Mouse (Mus musculus) adrenal gland, adult 18-20 months (tissue): ENCODE results near the gene Smyd3. TPM values are rescaled to one million over a fixed set of nuclear protein-coding genes. Genes with fewer than 3 reads are reported as not detected.

ENCODE experiments used
- DNase-seq, 2 experiments: peaks; one replicate each; pipeline ENCODE4 v3.0.0; 2021 to 2022; ENCODE audit warnings: low spot score in 2 of 2
- total RNA-seq, 2 experiments: library from RNA; stranded (reverse); gene quantifications; 1 replicate in 1 of 2; 2 replicates in 1 of 2; pipeline ENCODE4 v1.2.3; 2021

Gene Smyd3
- total RNA-seq, 2 experiments from 2014 or later = 7.8 to 8.7 TPM

DNA sequence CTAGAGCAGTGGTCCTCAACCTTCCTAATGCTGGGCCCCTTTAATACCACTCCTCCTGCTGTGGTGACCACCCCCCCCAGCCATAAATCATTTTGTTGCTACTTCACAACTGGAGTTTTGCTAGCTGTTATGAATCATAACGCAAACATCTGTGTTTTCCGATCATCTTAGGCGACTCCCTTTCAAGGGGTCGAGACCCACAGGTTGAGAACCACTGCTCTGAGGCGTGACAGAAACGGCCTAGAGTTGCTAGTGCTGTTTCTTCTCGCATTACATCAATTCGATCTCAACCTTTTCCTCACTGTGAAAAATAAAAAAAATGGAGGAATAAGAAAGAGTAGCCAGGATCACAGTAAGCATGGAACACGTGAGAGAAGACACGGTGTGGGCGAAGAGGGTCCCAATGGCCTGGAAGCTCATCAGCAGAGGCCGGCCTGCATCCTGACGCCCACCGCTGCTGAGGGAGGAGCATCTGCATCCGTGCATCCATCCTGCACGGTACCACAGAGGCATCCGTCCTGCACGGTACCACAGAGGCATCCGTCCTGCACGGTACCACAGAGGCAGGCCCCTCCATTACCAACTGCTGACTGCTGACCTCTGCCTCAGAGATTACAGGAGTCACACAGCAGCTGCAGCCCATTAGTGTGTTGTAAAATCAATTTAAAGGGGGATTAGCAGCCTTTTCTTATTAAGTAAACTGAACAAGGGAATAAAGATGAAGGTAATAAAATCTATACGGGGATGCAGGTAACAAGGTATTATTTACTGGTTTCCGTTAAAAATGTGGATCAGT lies 56.6 kb downstream of the Smyd3 start:
- no peak for DNase-seq

DNA sequence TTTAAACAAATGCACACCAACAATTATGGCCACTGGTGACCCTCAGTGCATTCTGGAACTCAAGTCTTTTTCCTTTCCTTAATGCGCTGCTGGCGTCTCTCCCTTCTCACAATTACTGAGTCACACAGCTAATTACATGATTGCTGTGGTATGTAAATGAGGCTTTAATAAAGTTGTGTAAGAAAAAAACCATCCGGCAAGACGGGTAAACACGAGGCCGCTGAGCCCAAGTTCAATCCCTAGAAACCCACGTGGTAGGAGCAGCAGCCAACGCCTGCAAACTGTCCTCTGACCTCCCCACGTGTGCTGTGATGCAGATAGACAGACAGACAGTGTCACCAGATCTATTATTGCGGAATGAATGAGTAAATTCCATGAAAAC lies 58.9 kb downstream of the Smyd3 start:
- no peak for DNase-seq

DNA sequence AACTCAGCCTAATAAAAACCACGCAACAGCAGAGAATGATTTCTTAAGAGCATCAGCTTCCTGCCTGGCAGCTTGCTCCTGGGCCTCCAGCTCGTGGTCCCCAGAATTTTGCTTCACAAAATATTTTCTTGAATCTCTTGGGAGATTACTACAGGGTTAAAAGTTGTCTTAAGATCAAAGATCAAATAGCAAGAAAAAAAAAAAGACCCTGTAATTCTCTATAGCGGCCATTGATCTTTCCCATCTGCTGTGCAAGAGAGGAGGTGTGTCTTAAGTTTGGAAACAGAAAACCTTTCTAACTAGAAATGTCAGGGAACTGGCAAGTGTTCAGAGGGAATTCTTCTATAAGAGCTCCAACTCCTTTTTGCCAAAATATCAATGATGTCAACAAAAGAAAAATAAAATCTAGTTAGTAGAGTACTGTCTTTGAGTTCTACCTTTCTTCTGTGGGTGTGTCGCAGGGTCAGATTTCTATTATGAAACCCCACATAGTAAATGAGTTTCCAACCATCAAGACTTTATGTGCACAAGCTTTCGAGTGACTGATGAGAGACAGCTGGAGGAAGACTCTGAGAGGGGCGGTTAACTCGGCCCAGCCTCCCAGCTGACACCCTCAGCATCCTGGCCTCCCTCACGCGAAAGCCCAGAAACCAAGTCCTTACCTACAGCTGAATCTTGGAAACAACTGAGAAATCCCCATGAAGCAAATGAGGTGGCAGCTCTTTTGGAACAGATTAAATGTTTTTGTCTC lies 59.4 kb downstream of the Smyd3 start:
- DNase-seq = no peak

DNA sequence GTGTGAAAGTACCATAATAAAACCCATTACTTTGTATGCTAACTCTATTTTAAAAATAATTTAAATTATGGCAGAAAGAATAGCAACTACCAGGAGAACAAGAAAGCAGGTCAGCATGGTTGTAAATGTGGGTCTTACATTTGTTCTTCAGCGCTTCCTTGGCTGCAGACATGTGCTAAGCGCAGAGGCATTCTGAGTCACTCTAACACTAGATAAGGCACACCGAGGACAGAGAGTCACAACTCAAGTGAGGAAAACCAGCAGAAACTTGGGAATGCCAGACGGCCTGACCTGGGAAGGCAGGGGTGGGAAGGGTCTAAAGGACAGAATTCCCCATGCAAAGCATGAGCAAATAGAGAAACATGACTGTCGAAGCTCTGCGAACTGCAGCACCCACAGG lies 63.2 kb downstream of the Smyd3 start:
- no peak for DNase-seq

DNA sequence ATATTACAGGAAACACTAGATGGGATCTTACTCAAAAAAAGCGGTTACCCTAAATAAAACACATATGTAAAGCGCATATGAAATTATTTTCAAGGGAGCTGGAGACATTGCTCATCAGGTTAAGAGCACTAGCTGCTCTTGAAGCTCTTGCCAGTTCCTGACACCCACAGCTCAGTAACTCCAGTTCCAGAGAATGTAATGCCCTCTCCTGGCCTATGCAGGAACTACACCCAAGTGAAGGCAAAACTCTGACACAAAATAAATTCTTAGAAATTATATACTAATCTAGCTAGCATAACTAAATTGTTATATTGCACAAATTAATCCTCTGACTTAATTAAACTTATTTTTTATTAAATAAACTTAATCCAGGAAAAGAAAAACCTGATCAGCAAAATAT lies 66.6 kb downstream of the Smyd3 start:
- DNase-seq = no peak

DNA sequence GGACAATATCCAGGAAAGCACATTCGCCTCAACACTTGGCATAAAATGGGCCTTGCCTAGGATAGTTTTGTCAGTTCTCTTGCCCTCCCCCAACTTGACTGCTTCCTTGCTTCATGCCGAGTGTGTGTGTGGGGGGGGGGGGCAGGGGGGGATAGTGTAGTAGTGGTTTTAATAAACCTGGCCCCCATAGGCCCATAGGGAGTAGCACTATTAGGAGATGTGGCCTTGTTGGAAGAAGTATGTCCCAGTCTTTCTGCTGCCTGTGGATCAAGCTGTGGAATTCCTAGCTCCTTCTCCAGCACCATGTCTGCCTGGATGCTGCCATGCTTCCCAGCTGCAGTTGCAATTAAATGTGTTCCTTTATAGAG lies 71.0 kb downstream of the Smyd3 start:
- no peak for DNase-seq

DNA sequence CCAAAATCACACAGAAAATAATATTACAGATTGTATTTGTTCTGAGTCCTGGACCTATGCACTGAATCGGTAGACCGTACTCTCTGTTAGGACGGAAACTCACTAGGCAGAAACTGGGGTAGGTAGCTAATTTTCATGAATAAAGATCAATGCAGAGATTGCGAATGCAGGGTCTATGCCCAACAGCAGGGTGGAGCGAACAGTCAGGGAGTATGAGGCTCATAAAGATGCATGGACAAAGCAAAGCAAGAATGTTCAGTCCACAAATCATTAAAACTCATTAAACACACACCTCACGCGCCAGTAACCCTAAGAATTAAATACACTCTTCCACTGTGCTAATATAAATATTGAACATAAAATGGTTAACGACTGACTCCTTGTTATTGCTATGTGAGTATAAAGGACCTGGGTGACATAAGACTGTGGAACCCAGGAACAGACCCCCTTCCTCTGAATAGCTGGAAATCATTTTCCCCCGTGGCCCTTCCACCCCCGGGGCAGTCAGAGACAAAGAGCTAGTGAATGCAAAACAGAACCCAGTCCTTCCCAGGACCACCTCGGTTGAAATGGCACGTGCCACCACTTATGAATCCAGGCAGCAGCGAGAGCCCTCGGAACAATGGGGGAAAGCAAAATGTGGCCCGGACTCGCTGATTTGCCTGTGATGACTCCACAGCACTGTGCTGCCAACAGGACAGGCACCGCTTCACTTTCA lies 71.6 kb downstream of the Smyd3 start:
- DNase-seq = no peak

DNA sequence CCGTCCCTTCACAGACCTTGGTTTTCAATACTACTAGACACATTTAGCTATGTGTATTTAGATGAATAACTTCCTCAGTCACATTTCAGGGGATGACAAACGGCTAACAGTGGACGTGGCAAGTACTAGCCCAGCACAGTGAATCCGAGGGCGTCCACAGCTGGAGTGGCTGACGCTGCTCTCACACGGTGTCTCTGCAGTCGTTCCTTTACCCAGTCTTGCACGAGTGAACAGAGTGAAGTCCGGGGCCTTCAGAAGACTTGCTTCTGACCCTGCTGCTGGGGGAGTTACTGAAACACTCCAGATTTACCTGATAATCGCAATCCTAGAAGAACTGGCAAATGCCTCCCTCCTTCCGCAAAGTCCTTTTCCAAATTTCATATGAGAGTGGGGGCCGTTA lies 74.0 kb downstream of the Smyd3 start:
- no peak for DNase-seq

DNA sequence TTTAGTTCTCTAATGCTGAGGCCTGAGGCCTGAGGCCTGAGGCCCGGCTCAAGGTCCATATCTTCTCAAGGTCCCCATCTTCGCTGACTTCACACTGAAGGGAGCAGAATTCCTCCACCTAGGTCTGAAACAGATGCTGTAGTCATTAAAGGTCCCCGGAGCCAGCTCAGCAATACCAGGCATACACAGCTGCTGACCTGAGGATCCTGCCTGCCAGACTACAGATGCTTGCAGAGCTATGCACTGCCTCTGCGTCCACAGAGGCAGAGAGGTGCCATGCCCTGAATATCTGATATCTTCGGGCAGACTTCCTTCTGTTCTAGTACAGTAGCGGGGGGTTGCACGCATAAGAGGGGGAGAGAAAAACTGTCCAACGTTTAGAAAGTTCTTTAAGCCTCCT lies 74.4 kb downstream of the Smyd3 start:
- DNase-seq = no peak

DNA sequence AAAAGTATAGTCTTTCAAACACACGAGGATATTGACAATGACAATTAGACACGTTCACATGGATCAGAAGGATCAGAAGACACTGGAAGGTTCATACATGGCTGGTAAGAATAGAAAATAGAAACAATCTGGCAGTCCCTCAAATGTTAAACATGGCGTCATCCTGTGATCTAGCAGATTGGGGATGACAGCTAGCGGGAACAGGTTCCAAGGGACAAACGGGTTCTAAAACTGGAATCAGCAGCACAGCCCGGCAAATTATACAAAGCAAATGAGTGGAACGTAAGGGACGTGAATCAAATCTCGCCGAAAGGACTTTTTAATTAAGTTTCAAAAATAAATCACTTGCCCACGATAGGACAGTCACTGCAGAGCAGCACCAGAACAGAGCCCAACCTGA lies 81.2 kb downstream of the Smyd3 start:
- DNase-seq = no peak

DNA sequence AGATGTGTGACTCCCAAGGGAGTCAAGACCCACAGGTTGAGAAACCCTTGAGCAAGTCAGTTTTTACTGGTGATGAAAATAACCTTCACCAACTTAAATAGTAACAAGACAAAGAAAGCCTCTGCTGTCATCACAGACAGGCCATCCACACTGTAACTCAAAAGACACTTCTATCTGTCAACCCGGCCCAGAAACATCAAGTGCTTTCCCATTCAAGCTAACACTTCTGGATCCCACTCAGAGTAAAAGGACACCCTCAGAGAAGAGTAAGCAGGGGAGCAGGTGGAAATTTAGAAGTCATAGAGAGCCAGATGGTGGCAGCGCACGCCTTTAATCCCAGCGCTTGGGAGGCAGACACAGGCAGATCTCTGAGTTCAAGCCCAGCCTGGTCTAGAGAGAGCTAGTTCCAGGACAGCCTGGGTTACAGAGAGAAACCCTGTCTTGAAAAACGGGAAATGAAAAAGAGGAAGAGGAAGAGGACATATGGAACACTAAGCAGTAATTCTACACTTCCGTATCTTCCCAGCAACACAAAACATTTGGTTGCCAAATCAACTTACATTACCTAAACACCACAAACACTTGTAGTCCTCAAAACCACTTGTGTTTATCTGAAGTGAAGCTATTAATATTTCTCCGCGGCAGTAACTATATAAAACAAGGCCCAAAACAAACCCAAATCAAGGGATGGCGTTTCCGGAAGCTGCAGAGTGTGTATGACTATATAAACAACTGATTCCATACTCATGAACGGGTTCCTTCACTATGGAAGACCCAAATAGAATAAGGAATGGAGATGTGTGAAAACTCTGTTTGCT lies 83.2 kb downstream of the Smyd3 start:
- DNase-seq = no peak

DNA sequence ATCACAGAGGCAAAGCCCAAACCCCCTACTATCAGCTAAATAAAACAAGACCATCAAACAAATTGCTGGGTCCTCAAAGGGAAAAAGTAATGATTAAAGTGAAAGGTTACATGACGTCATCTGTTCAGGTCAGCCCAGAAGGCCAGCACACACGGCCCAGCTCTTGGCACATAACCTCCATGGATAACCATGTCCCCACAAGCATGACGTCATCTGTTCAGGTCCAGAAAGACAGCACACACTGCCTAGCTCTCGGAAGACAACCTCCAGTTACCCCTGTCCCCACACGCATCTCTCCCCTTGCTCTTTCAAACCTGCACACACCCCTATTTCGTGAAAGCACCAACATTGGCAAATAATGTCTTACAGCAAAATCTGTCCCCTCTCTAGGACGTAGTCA lies 84.0 kb downstream of the Smyd3 start:
- no peak for DNase-seq

DNA sequence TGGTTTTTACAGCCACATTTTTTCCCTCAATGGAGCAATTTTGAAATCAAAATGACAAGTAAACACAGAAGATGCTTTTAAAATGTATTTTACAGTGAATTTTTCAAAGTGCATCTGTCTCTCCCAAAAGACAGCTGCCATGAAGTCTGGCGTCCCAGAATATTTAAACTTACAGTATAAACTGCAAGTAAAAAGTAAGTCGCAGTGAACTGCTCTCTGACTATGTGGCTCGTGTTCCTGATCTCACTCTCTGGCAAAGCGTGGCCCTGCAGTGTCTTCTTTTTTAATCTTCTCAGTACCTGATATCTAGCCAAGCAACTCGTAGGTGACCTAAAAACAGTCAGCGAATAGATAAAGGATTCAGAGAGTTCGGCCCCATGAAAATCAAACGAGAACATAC lies 84.5 kb downstream of the Smyd3 start:
- DNase-seq = no peak

DNA sequence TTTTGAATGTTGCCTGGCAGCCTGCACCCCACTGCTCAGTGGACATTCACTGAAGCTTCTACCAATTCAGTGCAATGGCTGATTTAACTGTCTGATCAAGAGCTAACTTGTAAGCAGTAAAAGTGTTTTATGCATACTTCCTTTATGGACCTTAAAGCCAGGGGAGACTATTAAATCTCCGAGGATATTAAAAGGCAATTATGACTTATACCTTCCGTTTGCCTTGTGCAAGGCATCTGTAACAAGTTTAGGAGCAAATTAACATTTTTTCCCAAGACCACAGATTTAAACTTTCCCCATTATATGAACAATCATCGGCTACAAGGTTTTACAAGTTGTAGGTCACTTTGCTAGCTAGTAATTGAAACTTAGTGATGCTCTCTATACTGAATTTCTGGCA lies 87.8 kb downstream of the Smyd3 start:
- no peak for DNase-seq

DNA sequence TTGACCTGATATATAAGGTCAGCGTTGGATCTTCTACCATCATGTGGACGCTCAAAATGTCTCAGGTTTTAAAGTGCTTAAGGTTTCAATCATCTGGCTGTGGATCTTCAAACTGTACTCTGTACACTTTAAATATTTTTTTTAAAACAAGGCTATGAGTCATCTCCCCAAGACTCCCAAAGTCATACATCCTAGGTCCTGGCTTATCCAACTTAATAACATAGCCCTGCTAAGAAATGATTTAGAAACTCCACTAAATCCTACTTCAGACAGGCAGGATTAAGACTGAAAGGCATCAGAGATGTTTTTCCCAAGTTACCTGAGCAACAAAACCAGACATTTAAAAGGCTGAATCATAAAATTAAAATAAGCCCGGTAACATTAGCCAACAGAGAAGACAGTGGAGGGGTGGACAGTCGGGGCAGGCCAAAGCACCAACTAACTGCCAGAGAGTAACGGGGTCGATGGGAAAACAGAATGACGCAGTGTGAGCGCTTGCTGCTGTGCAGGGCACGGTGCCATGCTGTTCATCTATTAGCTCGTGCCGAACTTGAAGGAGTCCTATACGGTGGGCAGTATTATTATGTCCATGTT lies 92.9 kb downstream of the Smyd3 start:
- DNase-seq = no peak

DNA sequence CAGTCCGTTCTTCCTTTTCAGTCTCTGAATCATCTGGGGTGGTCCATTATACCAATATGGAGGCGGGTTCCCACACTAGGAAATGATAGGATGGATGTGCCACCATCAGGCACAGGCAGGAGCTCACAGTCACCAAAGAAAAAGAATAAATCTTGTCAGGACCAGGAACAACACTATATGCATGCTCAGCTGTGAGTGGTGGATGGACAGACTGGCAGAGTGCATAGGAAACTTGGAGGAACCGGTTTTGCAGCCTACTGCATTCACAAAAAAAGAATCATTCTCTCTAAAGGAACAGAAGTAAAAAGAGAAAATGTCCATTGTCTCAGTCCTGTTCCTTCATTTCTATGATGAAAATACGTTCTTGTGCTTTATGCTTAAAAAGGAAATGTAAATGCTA lies 98.8 kb downstream of the Smyd3 start:
- no peak for DNase-seq

DNA sequence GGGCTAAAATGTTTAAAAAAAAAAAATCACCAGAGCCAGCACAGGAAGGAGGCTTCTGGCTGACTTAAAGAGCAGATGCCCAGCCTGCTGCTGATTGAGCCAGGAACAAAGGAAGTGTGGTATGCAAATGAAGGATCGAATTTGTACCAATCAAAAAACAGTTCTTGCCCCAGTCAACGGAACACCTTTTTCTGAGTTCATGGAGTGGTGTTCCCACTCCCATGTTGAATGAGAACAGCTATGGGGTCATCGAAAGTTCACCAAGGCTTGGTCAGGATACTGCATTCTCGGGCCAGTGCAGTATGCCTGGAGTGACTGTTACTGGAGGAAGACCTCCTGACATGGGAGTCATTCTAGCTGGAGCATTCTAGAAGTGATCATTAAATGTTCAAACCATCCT lies 109.8 kb downstream of the Smyd3 start:
- no peak for DNase-seq

DNA sequence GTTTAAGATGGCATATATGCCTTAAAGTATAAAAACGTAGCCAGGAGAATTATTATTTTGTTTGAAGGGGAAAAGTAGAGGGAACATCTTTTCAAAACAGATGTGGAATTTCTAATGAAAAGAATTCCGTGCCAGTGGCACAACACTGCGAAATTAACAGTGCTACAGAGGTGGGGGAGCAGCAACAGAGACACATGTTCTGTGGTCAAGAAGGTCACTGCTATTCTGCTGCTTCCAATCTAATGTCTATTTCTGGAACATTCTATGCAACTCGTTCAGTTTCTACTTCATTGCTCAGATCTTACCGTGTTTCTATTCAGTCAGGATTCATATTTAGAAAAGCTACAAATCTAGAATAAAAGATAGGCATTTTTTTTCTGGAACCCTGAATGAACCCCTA lies 117.0 kb downstream of the Smyd3 start:
- no peak for DNase-seq

DNA sequence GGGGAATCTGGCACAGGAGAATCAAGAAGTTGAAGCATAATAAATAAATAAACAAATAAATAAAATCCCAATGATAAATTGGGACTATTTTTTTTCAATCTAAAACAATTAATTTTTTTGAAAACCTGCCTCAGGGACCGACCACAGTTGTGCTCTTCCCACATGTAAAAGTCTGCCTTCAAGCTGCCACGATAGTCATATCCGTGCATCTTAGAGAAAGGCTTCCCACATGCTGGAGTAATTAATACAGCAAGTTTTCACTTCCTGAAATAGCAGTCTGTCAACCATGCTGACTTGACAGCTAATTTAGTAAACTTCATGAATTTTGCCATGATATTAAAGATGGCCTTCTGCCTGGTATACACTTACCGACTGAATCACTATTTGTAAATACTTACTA lies 119.2 kb downstream of the Smyd3 start:
- no peak for DNase-seq

DNA sequence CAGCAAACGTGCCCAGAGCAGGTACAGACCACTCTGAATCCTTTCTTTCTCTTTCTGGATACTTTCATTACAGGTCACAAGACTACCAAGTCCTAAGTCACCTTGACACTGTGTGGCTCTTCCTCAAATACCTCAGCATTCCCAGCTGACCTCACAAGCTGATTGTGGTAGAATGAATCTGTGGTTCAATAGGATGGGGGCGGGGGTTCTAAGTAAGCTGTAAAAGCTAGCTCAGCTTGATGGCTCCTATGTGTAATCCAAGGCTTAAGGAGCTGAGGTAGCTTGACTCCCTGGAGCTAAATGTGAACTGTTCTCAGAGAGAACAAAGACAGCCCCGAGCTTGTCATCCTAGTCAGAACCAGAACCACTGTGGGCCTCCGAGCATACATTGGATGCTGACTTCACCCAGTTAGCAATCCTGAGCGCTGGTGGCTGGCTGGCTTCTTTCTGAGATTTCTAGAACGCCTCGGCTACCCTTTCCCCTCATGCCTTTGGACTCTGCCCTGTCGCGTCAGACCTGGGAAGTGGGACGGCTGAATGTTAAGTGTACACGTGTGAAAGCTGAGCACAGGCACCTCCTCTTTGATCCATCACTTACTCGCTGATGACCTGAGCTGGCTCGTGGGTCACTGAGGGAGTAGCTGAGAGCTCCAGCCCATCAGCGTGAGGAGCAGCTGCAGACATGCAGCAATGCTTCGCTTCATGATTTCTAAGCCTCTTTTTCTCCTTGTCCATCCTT lies 131.4 kb downstream of the Smyd3 start:
- no peak for DNase-seq
